Mouse (Mus musculus) CH12.LX (cell line): ENCODE measurements at regions not wholly inside any gene's neighbourhood (a gene's known extent, or its start where the extent isn't known, plus 50 kb on each side); places are given as distances from the start of the nearest gene placed in this dataset.
"Not testable (repeated sequence)": the region's sequence is repeated elsewhere in the genome, so short reads cannot be mapped to it uniquely, and the experiment has no call there.

Source experiments
- DNase-seq: peaks from one replicate; pipeline ENCODE4 v3.0.0-alpha.2; 2013; ENCODE audit errors: extremely low read depth
- H3K27ac ChIP-seq: 2 replicates; pipeline ENCODE4 v1.5.1; 2012; ENCODE audit warnings: low read depth, mild to moderate bottlenecking, control low read depth, moderate library complexity; ENCODE audit not compliant: insufficient read depth
- H3K27me3 ChIP-seq: replicated peaks from 2 replicates; pipeline ENCODE3; 2012; ENCODE audit warnings: inconsistent platforms
- H3K36me3 ChIP-seq, 2 experiments: replicated peaks in 1 of 2; 2 replicates each; pipeline versions ENCODE3 to v1.6.1; 2012; ENCODE audit warnings: inconsistent platforms in 1 of 2, low read length in 1 of 2, mild to moderate bottlenecking in 1 of 2, mixed read lengths in 1 of 2, moderate library complexity in 1 of 2; ENCODE audit not compliant: control insufficient read depth in 1 of 2, insufficient read depth in 1 of 2
- H3K4me1 ChIP-seq, 2 experiments: 2 replicates each; pipeline ENCODE4 v1.6.1; 2012; ENCODE audit warnings: inconsistent platforms in 1 of 2, moderate library complexity in 1 of 2; ENCODE audit not compliant: insufficient read depth in 2 of 2, control insufficient read depth in 1 of 2
- H3K4me2 ChIP-seq: 2 replicates; pipeline ENCODE4 v1.6.1; 2012; ENCODE audit warnings: low read depth, mild to moderate bottlenecking, control low read depth; ENCODE audit not compliant: poor library complexity, insufficient read depth, severe bottlenecking
- H3K4me3 ChIP-seq, 3 experiments: fragments of 150-350 bp in 1 of 3; sonication (generic) in 1 of 3; replicated peaks in 1 of 3; 2 replicates each; pipeline versions ENCODE3 to v1.5.1; 2011 to 2012; ENCODE audit warnings: low read depth in 2 of 3, low read length in 2 of 3, mild to moderate bottlenecking in 2 of 3, moderate library complexity in 2 of 3, control low read depth in 1 of 3, improper control_type of control experiment in 1 of 3, inconsistent platforms in 1 of 3, mixed read lengths in 1 of 3; ENCODE audit not compliant: poor library complexity in 1 of 3
- H3K79me2 ChIP-seq: replicated peaks from 2 replicates; pipeline ENCODE4 v1.6.1; 2012; ENCODE audit warnings: mild to moderate bottlenecking, moderate library complexity; ENCODE audit not compliant: control insufficient read depth, poor library complexity, insufficient read depth, severe bottlenecking; ENCODE audit errors: extremely low read depth
- H3K9ac ChIP-seq: 2 replicates; pipeline ENCODE4 v1.6.1; 2012; ENCODE audit warnings: low read depth, mild to moderate bottlenecking, control low read depth, moderate library complexity; ENCODE audit not compliant: insufficient read depth
- H3K9me3 ChIP-seq: replicated peaks from 2 replicates; pipeline ENCODE3; 2012; ENCODE audit warnings: low read length, inconsistent platforms, mixed read lengths
- CHD1 ChIP-seq: IDR thresholded peaks from 2 replicates; pipeline ENCODE4 v1.6.1; 2012; ENCODE audit warnings: low read depth, low read length, improper control_type of control experiment, inconsistent platforms
- CTCF ChIP-seq, 2 experiments: IDR thresholded peaks in 1 of 2; conservative IDR thresholded peaks in 1 of 2; 2 replicates each; pipeline ENCODE4 v1.5.1; 2011 to 2012; ENCODE audit warnings: low read depth in 2 of 2, low read length in 2 of 2, improper control_type of control experiment in 1 of 2, inconsistent platforms in 1 of 2, mild to moderate bottlenecking in 1 of 2, moderate library complexity in 1 of 2
- EP300 ChIP-seq: IDR thresholded peaks from 2 replicates; pipeline ENCODE4 v1.6.1; 2011; ENCODE audit warnings: low read length, improper control_type of control experiment
- ETS1 ChIP-seq: conservative IDR thresholded peaks from 2 replicates; pipeline ENCODE4 v1.6.1; 2012; ENCODE audit warnings: low read depth, mild to moderate bottlenecking, inconsistent platforms, low read length, improper control_type of control experiment, moderate library complexity
- IRF4 ChIP-seq: IDR thresholded peaks from 2 replicates; pipeline ENCODE4 v1.6.1; 2014; ENCODE audit warnings: low read depth, mild to moderate bottlenecking, inconsistent platforms, low read length, improper control_type of control experiment
- KAT2A ChIP-seq: IDR thresholded peaks from 2 replicates; pipeline ENCODE4 v1.6.1; 2012; ENCODE audit warnings: low read length, improper control_type of control experiment, inconsistent platforms; ENCODE audit not compliant: insufficient replicate concordance
- MAFK ChIP-seq: IDR thresholded peaks from 2 replicates; pipeline ENCODE4 v1.6.1; 2011; ENCODE audit warnings: low read length, improper control_type of control experiment; ENCODE audit not compliant: insufficient replicate concordance
- MAZ ChIP-seq: IDR thresholded peaks from 2 replicates; pipeline ENCODE4 v1.6.1; 2012; ENCODE audit warnings: low read depth, mild to moderate bottlenecking, inconsistent platforms, low read length, improper control_type of control experiment, moderate library complexity
- MXI1 ChIP-seq: IDR thresholded peaks from 2 replicates; pipeline ENCODE4 v1.6.1; 2011; ENCODE audit warnings: mild to moderate bottlenecking, low read depth, low read length, improper control_type of control experiment
- MYC ChIP-seq: IDR thresholded peaks from 2 replicates; pipeline ENCODE4 v1.6.1; 2011; ENCODE audit warnings: low read depth, mild to moderate bottlenecking, improper control_type of control experiment, low read length
- NRF1 ChIP-seq: IDR thresholded peaks from 2 replicates; pipeline ENCODE4 v1.6.1; 2014; ENCODE audit warnings: low read depth, mild to moderate bottlenecking, inconsistent platforms, low read length, improper control_type of control experiment, moderate library complexity
- RAD21 ChIP-seq: IDR thresholded peaks from 2 replicates; pipeline ENCODE4 v1.6.1; 2011; ENCODE audit warnings: low read depth, mild to moderate bottlenecking, low read length, improper control_type of control experiment, moderate library complexity
- SIN3A ChIP-seq: IDR thresholded peaks from 2 replicates; pipeline ENCODE4 v1.6.1; 2012; ENCODE audit warnings: low read length, improper control_type of control experiment, inconsistent platforms
- SMC3 ChIP-seq: IDR thresholded peaks from 2 replicates; pipeline ENCODE4 v1.6.1; 2011; ENCODE audit warnings: low read depth, low read length, improper control_type of control experiment
- TBP ChIP-seq: conservative IDR thresholded peaks from 2 replicates; pipeline ENCODE4 v1.6.1; 2011; ENCODE audit warnings: low read depth, low read length, improper control_type of control experiment
- TCF12 ChIP-seq: IDR thresholded peaks from 2 replicates; pipeline ENCODE4 v1.6.1; 2014; ENCODE audit warnings: low read depth, mild to moderate bottlenecking, inconsistent platforms, low read length, improper control_type of control experiment
- UBTF ChIP-seq: IDR thresholded peaks from 2 replicates; pipeline ENCODE4 v1.6.1; 2012; ENCODE audit warnings: low read depth, mild to moderate bottlenecking, inconsistent platforms, low read length, improper control_type of control experiment, moderate library complexity
- USF2 ChIP-seq: conservative IDR thresholded peaks from 2 replicates; pipeline ENCODE4 v1.6.1; 2011; ENCODE audit warnings: low read depth, low read length, improper control_type of control experiment
- ZC3H11A ChIP-seq: IDR thresholded peaks from 2 replicates; pipeline ENCODE4 v1.6.1; 2012; ENCODE audit warnings: low read depth, mild to moderate bottlenecking, inconsistent platforms, low read length, improper control_type of control experiment
- ZNF384 ChIP-seq: IDR thresholded peaks from 2 replicates; pipeline ENCODE4 v1.6.1; 2012; ENCODE audit warnings: low read depth, low read length, improper control_type of control experiment, inconsistent platforms
- dilution Hi-C: fragments of 300-500 bp; cut with MboI; formaldehyde crosslinking; loops from 2 replicates; pipeline ENCODE4 v1.14.3; 2020; ENCODE audit warnings: low sequenced_read_pairs; ENCODE audit not compliant: extremely low pct_unique_long_range_greater_than_20kb, extremely low pct_ligation_motif_present
- in situ Hi-C: fragments of 300-500 bp; cut with MboI; formaldehyde crosslinking; loops from 3 replicates; pipeline ENCODE4 v1.14.3; 2019; ENCODE audit warnings: low sequenced_read_pairs, low pct_ligation_motif_present, low pct_unique_long_range_greater_than_20kb, mixed read lengths

DNA sequence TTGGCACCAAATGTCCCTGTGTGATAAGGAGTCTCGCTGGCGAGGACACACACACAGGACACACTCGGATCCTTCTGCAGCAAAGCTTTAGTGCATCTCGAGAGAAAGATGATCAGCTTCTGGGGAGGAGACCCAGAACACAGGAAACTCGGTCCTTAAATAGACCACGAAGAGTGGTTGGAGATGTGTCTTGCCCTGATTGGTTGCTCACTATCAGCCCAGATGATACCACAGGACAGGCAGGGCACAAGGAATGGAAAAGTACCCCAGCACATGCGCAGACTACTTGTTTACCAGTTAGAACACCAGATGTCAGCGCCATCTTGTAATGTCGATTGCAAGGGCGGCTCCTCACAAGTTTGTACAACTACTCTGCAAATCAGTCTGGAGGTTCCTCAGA, 108.0 kb upstream of the Peg12 start:
- H3K4me2 ChIP-seq, H3K4me1 ChIP-seq, H3K36me3 ChIP-seq, dilution Hi-C loops, H3K27ac ChIP-seq, H3K79me2 ChIP-seq, H3K9me3 ChIP-seq, H3K27me3 ChIP-seq, in situ Hi-C loops, H3K9ac ChIP-seq: not testable (repeated sequence)
- DNase-seq: peak; percentile 43
- H3K4me3 ChIP-seq: peak overlapping the region in 2 of 3 experiments; percentile 20 to 31

DNA sequence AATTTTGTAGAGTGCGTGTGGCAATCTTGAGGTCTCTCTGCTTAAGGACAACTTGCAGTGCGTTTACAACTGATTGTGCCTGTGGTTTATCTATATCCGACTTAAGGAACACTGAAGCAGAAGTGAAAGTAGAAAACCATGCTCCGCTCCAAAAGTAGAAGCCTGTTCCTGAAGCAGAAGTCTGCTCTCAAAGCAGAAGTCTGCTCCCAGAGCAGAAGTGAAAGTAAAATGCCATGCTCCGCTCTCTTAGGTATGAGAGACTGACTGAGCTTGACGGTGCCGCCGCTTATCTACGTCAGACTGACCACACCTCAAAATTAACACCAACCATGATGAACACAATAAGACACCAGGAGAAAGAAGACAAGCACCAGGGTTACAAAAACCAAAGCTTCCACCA, 107.4 kb upstream of the Peg12 start:
- Histone ChIP-seq H3K27ac (no peak overlapping the region), H3K36me3 (no peaks in the 10 kb centered on the region), H3K9ac (no peak overlapping the region), H3K79me2 (no peaks in the 10 kb centered on the region), H3K27me3 (no peaks in the 10 kb centered on the region), H3K9me3 (no peaks in the 10 kb centered on the region), H3K4me3 (peak overlapping the region in 2 of 3 experiments; percentile 20 to 31), H3K4me2 (no peak overlapping the region), H3K4me1 (no peaks in the 10 kb centered on the region)
- TF ChIP-seq ETS1: 0 out of 2 replicates have a peak, but pooled peaks have one; percentile 36
- no peak for TF ChIP-seq MAFK
- peak; percentile 51; the same call in 1 of the 2 replicates for TF ChIP-seq EP300
- TF ChIP-seq RAD21: no peak
- 0 out of 2 replicates have a peak, but pooled peaks have one; percentile 41 for TF ChIP-seq IRF4
- no peak for TF ChIP-seq ZNF384
- no peak for TF ChIP-seq MXI1
- no peak for TF ChIP-seq KAT2A
- TF ChIP-seq USF2: no peak
- TF ChIP-seq MYC: no peak
- DNase-seq: peak; percentile 77
- dilution Hi-C loops (no loop called here), in situ Hi-C loops (no loop called here)

DNA sequence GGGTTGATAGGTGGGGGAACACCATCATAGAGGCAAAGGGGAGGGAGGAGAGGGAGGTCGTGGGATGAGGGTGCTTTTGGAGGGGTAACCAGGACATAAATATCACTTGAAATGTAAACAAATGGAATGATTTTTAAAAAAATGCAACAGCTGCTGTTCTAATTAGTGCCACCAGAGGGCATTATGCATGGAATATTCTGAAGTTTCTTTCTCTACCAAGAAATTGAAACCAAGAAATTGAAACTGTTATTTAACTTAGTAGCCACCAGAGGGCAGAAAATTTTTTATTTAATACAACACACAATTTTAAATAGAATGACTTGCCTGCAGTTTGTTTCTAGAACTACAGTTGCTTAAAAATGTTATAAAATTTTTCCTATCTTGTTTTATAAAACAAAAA, 77.9 kb upstream of the Peg12 start:
- dilution Hi-C loops: no loop called here

More for the DNA sequence above, 77.9 kb upstream of the Peg12 start:
- in situ Hi-C loops: no loop called here
- Histone ChIP-seq H3K4me2 (no peak overlapping the region), H3K79me2 (no peaks in the 10 kb centered on the region), H3K4me1 (no peaks in the 10 kb centered on the region), H3K27me3 (no peaks in the 10 kb centered on the region), H3K36me3 (peaks cover 0 to 16% of the 10 kb centered on the region in 2 experiments), H3K27ac (no peak overlapping the region), H3K9me3 (peaks cover 17% of the 10 kb centered on the region), H3K9ac (no peak overlapping the region), H3K4me3 (no peak overlapping the region)
- TF ChIP-seq MAZ (no peak), ZC3H11A (no peak), ZNF384 (no peak), ETS1 (no peak), TBP (no peak), CHD1 (no peak), NRF1 (no peak), TCF12 (no peak), CTCF (conservative IDR thresholded peaks at IDR 0.05 in 1 of 2, IDR thresholded peaks at IDR 0.05 in 1 of 2; ENCODE audit: low read depth in 2 of 2, low read length in 2 of 2) (peak in 1 of 2 experiments; percentile 50; a peak in 3 of 4 replicates), MAFK (no peak), RAD21 (peak; percentile 6), SIN3A (no peak), SMC3 (no peak; the same call in 1 of the 2 replicates), USF2 (no peak), UBTF (no peak)
- peak; percentile 10 for DNase-seq
